Mouse (Mus musculus): Measurements from ENCODE around the gene Tmprss11f. TPM values are rescaled to one million over a fixed set of nuclear protein-coding genes. Genes with fewer than 3 reads are reported as not detected.

The Tmprss11f gene
- total RNA-seq, 1 experiment from 2014 or later = not detected

Other genes starting within 250 kb of the Tmprss11f start
- gene Tmprss11a, start 163.4 kb downstream of the Tmprss11f start, total RNA-seq (2017) = not detected in 2 replicates
- gene Tmprss11g, start 113.8 kb downstream of the Tmprss11f start, total RNA-seq (2017) = not detected in 2 replicates
- not detected in 2 replicates for gene Tmprss11b, start 43.9 kb upstream of the Tmprss11f start, total RNA-seq (2017)
- gene Tmprss11e, start 113.4 kb upstream of the Tmprss11f start, total RNA-seq (2017) = not detected in 2 replicates
- 270 and 271 TPM in 2 replicates for gene Ythdc1, start 171.8 kb upstream of the Tmprss11f start, total RNA-seq (2017)